Mouse (Mus musculus) T-helper 1 cell (primary cell): ENCODE measurements around the gene Pcsk6.

Experiments
- in situ Hi-C: fragments of 300-600 bp; cut with MboI, MseI; formaldehyde crosslinking; loops from one replicate; pipeline ENCODE4 v1.15.1; 2025; ENCODE audit warnings: high pct_unique_total_duplicates

Gene Pcsk6

GRCm38 (mm10) chr7:66048446-66049230 is 187.1 kb downstream of the Pcsk6 start:
- in situ Hi-C loops, result no loop called here

- in situ Hi-C loops, result no loop called here
These were observed 192.5 kb downstream of the Pcsk6 start for GRCm38 (mm10) chr7:66053946-66054483.

GRCm38 (mm10) chr7:66055356-66055755 is 193.8 kb downstream of the Pcsk6 start:
- in situ Hi-C loops, result loop anchor here (5.0 kb wide), 1 partner anchor 353 kb away; no protein-coding TSS in a partner anchor

GRCm38 (mm10) chr7:66058703-66059102 is 197.2 kb downstream of the Pcsk6 start, which contains the start of gene Snrpa1:
Gene Snrpa1 (plus strand): TSS chr7:66059003.
- in situ Hi-C loops, result loop anchor here (5.0 kb wide), 1 partner anchor 356 kb away; no protein-coding TSS in a partner anchor

- in situ Hi-C loops, result no loop called here
These were observed 198.8 kb downstream of the Pcsk6 start for GRCm38 (mm10) chr7:66060066-66060956.

- in situ Hi-C loops, result no loop called here
These were observed 199.5 kb downstream of the Pcsk6 start for GRCm38 (mm10) chr7:66061057-66061456.

- in situ Hi-C loops, result no loop called here
These were observed 214.9 kb downstream of the Pcsk6 start for GRCm38 (mm10) chr7:66076411-66076810.

GRCm38 (mm10) chr7:66079364-66080230 is 218.1 kb downstream of the Pcsk6 start, which contains the start of gene Selenos:
Gene Selenos (plus strand): TSS chr7:66079649.
- in situ Hi-C loops, result no loop called here

GRCm38 (mm10) chr7:66080231-66080613 is 218.7 kb downstream of the Pcsk6 start:
- in situ Hi-C loops, result no loop called here

GRCm38 (mm10) chr7:66083757-66084156 is 222.2 kb downstream of the Pcsk6 start:
- in situ Hi-C loops, result no loop called here

GRCm38 (mm10) chr7:66084546-66084945 is 223.0 kb downstream of the Pcsk6 start:
- in situ Hi-C loops, result no loop called here

GRCm38 (mm10) chr7:66087652-66088051 is 226.1 kb downstream of the Pcsk6 start:
- in situ Hi-C loops, result no loop called here

- in situ Hi-C loops, result no loop called here
These were observed 226.5 kb downstream of the Pcsk6 start for GRCm38 (mm10) chr7:66088077-66088476.

- in situ Hi-C loops, result no loop called here
These were observed 229.2 kb downstream of the Pcsk6 start for GRCm38 (mm10) chr7:66090676-66091190.

GRCm38 (mm10) chr7:66091553-66091952 is 230.0 kb downstream of the Pcsk6 start:
- in situ Hi-C loops, result no loop called here

GRCm38 (mm10) chr7:66092656-66093055 is 231.1 kb downstream of the Pcsk6 start:
- in situ Hi-C loops, result no loop called here

- in situ Hi-C loops, result no loop called here
These were observed 232.6 kb downstream of the Pcsk6 start for GRCm38 (mm10) chr7:66094141-66094540.

GRCm38 (mm10) chr7:66098803-66099202 is 237.3 kb downstream of the Pcsk6 start:
- in situ Hi-C loops, result loop anchor here (5.0 kb wide), 3 partner anchors 88 to 588 kb away; partner anchors contain the start of genes Asb7 and Lins1
